Mouse (Mus musculus) liver, embryonic 14.5 days (tissue): ENCODE measurements at regions not wholly inside any gene's neighbourhood (a gene's known extent, or its start where the extent isn't known, plus 50 kb on each side); places are given as distances from the start of the nearest gene placed in this dataset.

Source experiments
- CTCF ChIP-seq: IDR thresholded peaks from 2 replicates; pipeline ENCODE4 v1.5.1; 2016; ENCODE audit warnings: antibody characterized with exemption, low read depth, control low read depth
- EP300 ChIP-seq: IDR thresholded peaks from 2 replicates; pipeline ENCODE4 v1.6.1; 2016; ENCODE audit warnings: antibody characterized with exemption, low read depth

DNA sequence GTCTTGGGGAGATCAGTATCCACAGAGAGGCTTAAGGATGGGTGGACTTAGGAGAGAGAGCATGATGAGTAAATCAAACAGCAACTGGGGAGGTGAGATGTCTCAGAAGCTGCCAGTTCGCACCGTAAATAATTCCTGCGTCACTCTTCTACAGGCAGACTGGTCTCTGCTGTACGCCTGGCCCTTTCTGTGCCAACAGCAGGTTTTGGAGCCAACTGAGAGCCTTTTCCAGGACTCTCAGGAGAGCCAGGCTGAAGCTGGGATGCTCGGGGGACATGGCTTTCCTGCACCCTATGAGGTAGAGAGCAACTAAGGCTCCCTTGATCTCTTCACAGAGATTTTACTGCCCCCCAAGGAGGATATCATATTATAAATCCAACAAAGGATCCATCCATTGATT lies 134.3 kb upstream of the Gsc start:
- TF ChIP-seq CTCF (no peak), EP300 (no peak)
